Mouse (Mus musculus) stomach, postnatal 0 days (tissue): ENCODE measurements around the gene F13a1.

ENCODE experiments used
- CTCF ChIP-seq: IDR thresholded peaks from 2 replicates; pipeline ENCODE4 v1.5.1; 2016; ENCODE audit warnings: antibody characterized with exemption, low read depth, mild to moderate bottlenecking, moderate library complexity
- EP300 ChIP-seq: optimal IDR thresholded peaks from 2 replicates; pipeline ENCODE3; 2016; ENCODE audit warnings: antibody characterized with exemption

DNA sequence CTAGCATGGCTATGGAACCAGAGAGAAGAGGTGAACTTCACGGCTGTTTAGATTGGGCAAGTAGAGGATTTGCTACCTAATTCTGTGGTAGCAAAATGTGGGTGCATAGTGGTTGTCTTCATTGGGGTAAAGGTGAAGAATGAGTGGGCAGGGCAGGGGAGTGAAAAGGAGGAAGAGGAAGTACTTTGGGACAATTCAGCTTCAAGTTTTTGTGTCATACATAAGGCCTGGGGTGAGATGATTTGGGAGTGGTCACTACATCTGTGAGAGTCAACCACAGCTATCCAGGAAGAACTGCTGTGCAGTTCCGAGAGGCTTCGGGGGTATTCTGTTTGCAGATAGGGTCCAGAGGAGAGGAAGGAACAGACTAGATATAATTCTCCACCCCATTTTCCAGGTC, 148.4 kb downstream of the F13a1 start:
- no peak for TF ChIP-seq EP300
- no peak for TF ChIP-seq CTCF
